9 mouse cellular contexts compared by ENCODE assay signal in genomic region chr17:44261594-44262202, GRCm38 (mm10).
DNase-seq lines count a peak whose midpoint lies in the region; ATAC-seq and TF ChIP-seq lines count a peak whose summit lies in the region.
"Had no signal": no experiment of that assay in that cellular context is flagged by ENCODE, and none has a peak within 500 bp of the region (broad histone marks: within the 10 kb centered on the region; RNA-seq: fewer than 3 reads in every experiment).

No protein-coding gene starts in this region.

- no peak overlapping the region for H3K4me3 ChIP-seq in heart, embryonic 11.5 days (ENCODE audit: low read depth, low read length)
- H3K4me3 ChIP-seq in cerebellum, adult 2 months (replicated peaks; ENCODE audit: insufficient read depth, low read depth, low read length), result no peak overlapping the region
- no peak overlapping the region for H3K4me3 ChIP-seq in hindbrain, postnatal 0 days (ENCODE audit: low read length)
- H3K4me3 ChIP-seq in midbrain, embryonic 13.5 days (replicated peaks), result no peak overlapping the region

- no peak for TF ChIP-seq POLR2A in cerebellum, adult 2 months (IDR thresholded peaks at IDR 0.05; ENCODE audit: borderline replicate concordance, insufficient read depth, low read length)

- intact Hi-C loops in left cerebral cortex, postnatal 14 days (cut with DNase I), result loop anchor here (1.0 to 10.0 kb wide), 3 partner anchors 473 to 1141 kb away; no protein-coding TSS in a partner anchor

- ATAC-seq in heart, embryonic 11.5 days (replicated peaks; ENCODE audit: insufficient number of reproducible peaks, low FRiP score, low TSS enrichment), result no peak
- peak; percentile 79 for ATAC-seq in frontal cortex, adult (ENCODE audit: low TSS enrichment)
- ATAC-seq in hindbrain, postnatal 0 days, result peak; percentile 86
- peak; percentile 80 for ATAC-seq in midbrain, embryonic 13.5 days

- H3K9me3 ChIP-seq in heart, embryonic 11.5 days (replicated peaks; ENCODE audit: control insufficient read depth, low read length), result no peaks in the 10 kb centered on the region
- no peaks in the 10 kb centered on the region for H3K9me3 ChIP-seq in hindbrain, postnatal 0 days (ENCODE audit: low read length)
- no peaks in the 10 kb centered on the region for H3K9me3 ChIP-seq in midbrain, embryonic 13.5 days

- peaks cover 2% of the 10 kb centered on the region; the same call in 1 of the 2 replicates for H3K27me3 ChIP-seq in heart, embryonic 11.5 days (ENCODE audit: control insufficient read depth, insufficient read depth, low read length)
- H3K27me3 ChIP-seq in cerebellum, adult 2 months (ENCODE audit: control insufficient read depth, insufficient read depth, low read length), result no peaks in the 10 kb centered on the region
- peaks cover 7% of the 10 kb centered on the region; the same call in 1 of the 2 replicates for H3K27me3 ChIP-seq in hindbrain, postnatal 0 days (ENCODE audit: insufficient read depth, low read length)
- 0 out of 2 replicates have a peak, but pooled peaks cover 5% of the 10 kb centered on the region for H3K27me3 ChIP-seq in midbrain, embryonic 13.5 days

- no peak overlapping the region for H3K27ac ChIP-seq in heart, embryonic 11.5 days (ENCODE audit: low read depth, low read length)
- H3K27ac ChIP-seq in cerebellum, adult 2 months (ENCODE audit: insufficient read depth, low read length), result no peak overlapping the region
- H3K27ac ChIP-seq in hindbrain, postnatal 0 days, result no peak overlapping the region
- no peak overlapping the region for H3K27ac ChIP-seq in midbrain, embryonic 13.5 days

- no peak overlapping the region for H3K4me2 ChIP-seq in heart, embryonic 11.5 days
- no peak overlapping the region for H3K4me2 ChIP-seq in hindbrain, postnatal 0 days (ENCODE audit: low read depth, low read length)
- H3K4me2 ChIP-seq in midbrain, embryonic 13.5 days (replicated peaks), result no peak overlapping the region

- TF ChIP-seq CTCF in cerebellum, adult 2 months (IDR thresholded peaks at IDR 0.05; ENCODE audit: borderline replicate concordance, insufficient read depth, low read depth, low read length), result peak; percentile 90
- peak; percentile 97 for TF ChIP-seq CTCF in hindbrain, postnatal 0 days (IDR thresholded peaks at IDR 0.05; ENCODE audit: low read depth)

- 30% methylated on average over 9 of the region's 15 CpGs for WGBS in heart, embryonic 11.5 days (ENCODE audit: insufficient replicate concordance)
- 30% methylated on average over 9 of the region's 15 CpGs for WGBS in cerebellum, adult 2 months
- whole genome bisulfite sequencing in hindbrain, postnatal 0 days, result 32% methylated on average over 9 of the region's 15 CpGs
- 35% methylated on average over 9 of the region's 15 CpGs for WGBS in midbrain, embryonic 13.5 days

- no peak overlapping the region for H3K9ac ChIP-seq in heart, embryonic 11.5 days (ENCODE audit: low read depth, low read length)
- H3K9ac ChIP-seq in hindbrain, postnatal 0 days (replicated peaks; ENCODE audit: low read length), result no peak overlapping the region
- no peak overlapping the region for H3K9ac ChIP-seq in midbrain, embryonic 13.5 days (replicated peaks)

- H3K4me1 ChIP-seq in heart, embryonic 11.5 days (ENCODE audit: control insufficient read depth, insufficient read depth, low read length), result peaks cover 5% of the 10 kb centered on the region; the same call in 1 of the 2 replicates
- no peaks in the 10 kb centered on the region for H3K4me1 ChIP-seq in cerebellum, adult 2 months (ENCODE audit: control insufficient read depth, insufficient read depth, low read length)
- no peaks in the 10 kb centered on the region for H3K4me1 ChIP-seq in hindbrain, postnatal 0 days (ENCODE audit: insufficient read depth, low read length)
- no peaks in the 10 kb centered on the region for H3K4me1 ChIP-seq in midbrain, embryonic 13.5 days (replicated peaks)

- peak; percentile 35 to 63 for DNase-seq in heart, adult 18-20 months
- peak; percentile 41 to 48 for DNase-seq in cerebellum, adult 2 months
- DNase-seq in hindbrain, postnatal 0 days (ENCODE audit: low spot score), result peak; percentile 91
- DNase-seq in left cerebral cortex, postnatal 14 days (ENCODE audit: low spot score in 2 of 2), result peak; percentile 79 to 86
- DNase-seq in spleen, postnatal 10 days (ENCODE audit: low spot score in 2 of 2), result peak; percentile 12 to 72

- no peaks in the 10 kb centered on the region for H3K36me3 ChIP-seq in heart, embryonic 11.5 days (ENCODE audit: control insufficient read depth, insufficient read depth, low read length)
- H3K36me3 ChIP-seq in hindbrain, postnatal 0 days (ENCODE audit: insufficient read depth, low read length), result no peaks in the 10 kb centered on the region
- no peaks in the 10 kb centered on the region for H3K36me3 ChIP-seq in midbrain, embryonic 13.5 days
- H3K36me3 ChIP-seq: G1E had no signal
